Mouse (Mus musculus): ENCODE results near the gene Ppp2r5d. TPM values are rescaled to one million over a fixed set of nuclear protein-coding genes. Genes with fewer than 3 reads are reported as not detected.
A peak's percentile ranks its signal among the peaks of the same experiment; 100 is the strongest.

Ppp2r5d gene
- total RNA-seq, 4 experiments from 2014 or later = 78.6 to 86.9 (median 81.8) TPM

DNA sequence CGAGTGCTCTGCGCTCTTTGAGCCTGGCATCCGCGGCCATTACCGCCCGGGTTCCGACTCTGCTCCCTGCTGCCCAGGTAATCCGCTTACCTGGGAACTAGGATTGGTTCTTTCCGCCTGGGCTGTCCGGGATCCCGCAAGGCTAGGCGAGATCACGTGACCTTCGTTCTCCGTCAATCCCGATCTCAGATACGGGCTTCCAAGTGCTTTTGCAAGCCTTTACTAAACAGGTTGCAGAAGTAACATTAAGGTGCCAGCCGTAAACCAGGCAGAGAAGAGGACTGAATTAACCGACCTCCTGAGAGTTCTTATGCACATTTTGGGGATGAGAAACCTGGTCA, 58.6 kb downstream of the Ppp2r5d start:
- no peak for DNase-seq (ENCODE audit: low spot score in 2 of 2)

DNA sequence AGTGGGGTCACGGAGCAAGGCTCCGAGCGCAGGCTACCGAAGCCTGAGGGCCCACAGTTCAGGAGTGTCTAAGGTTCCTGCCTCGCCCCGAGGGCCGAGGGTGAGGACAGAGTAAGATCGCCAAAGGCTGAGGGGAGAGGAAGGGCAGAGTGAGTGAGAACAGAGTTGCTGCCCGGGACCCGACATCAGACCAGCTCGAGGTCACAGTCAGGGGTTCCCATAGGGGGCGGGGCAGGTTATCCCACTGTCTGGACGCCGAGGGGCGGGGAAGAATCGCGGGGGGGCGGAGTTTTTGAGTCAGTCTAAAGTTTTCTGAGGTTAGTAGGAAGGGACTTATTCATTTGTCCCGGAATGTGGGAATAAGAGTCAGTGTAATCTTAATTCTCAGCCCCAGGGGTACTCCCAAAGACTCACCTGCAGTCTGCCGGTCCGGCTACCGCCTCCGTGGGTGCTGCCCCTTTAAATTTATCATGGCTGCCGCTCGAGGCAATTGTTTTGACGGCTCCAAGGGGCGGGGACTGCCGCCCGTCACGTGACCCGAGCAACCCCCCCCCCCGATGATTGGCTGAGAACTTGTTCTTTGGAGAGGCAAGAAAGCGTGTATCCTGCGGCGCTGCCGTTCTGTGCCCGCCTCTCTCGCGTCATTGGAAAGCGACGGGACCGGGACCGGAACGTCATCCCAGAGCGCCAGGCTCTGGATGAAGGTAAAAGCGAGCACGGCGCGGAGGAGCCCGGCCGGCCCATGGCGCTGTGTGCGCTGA, 59.2 kb downstream of the Ppp2r5d start, which contains the start of the genes Klc4 and Mrpl2:
Gene Klc4, minus strand, starts transcription at position 462 of the 761 bp plus-strand sequence.
Gene Mrpl2, plus strand, starts transcription at position 669 of the 761 bp plus-strand sequence.
- DNase-seq (ENCODE audit: low spot score in 2 of 2) = peak; percentile 98 to 99

DNA sequence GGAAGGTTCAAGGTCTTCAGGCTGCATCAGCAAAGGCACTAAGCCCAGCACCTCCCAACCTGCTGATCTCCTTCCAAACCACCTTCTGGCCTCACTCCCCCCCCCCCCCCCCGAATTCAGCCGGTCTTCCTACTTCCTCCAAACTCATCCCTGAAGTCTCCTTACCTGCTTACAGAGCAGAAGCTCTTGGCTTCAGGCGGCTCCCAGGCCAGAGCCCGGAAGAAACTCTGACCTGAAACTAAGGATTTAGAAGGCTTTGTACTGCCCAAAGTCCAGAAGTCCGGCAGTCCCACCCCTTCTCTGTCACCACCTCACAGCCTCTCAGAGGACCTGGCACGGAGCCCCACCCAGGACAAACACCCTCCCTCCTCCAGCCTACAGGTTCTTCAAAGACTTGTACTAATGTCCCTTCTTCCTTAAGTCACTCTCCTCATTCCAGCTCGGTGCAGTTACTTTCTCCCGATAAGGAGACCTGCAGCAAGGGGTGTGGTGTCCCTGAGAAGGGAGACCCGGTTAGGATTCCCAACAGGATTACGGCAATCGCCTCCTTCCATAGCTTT, 59.9 kb downstream of the Ppp2r5d start:
- DNase-seq (ENCODE audit: low spot score in 2 of 2) = no peak

DNA sequence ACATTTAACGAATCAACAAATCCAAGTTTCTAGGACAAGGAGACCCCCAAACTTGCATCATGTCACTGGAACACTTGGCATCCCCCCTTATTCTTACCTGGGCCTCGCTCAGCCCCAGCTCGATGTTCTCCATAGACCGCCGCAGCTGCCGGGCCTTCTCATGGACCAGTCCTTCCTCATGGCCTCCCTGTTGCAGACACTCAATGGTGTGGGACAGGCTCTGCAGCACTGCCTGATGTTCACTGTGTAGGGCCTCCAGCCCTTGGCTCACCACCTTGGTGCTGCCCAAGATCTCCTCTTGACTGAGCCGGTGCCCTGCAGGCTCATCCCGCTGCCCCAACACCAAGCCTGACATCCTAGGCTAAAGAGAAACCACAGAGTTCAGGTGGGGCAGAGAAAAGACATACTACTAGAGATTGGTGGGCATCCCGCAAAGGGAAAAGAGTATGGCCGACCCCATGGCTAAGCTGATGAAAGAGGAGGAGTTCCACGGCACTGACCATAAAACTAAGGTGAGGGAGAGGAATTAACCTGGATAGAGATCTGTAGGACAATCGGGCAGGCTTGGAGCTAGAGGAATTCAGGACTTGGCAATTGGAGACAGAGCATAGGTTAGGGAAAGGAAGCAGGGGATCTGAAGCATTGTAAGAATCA, 60.6 kb downstream of the Ppp2r5d start:
- DNase-seq (ENCODE audit: low spot score in 2 of 2) = no peak

DNA sequence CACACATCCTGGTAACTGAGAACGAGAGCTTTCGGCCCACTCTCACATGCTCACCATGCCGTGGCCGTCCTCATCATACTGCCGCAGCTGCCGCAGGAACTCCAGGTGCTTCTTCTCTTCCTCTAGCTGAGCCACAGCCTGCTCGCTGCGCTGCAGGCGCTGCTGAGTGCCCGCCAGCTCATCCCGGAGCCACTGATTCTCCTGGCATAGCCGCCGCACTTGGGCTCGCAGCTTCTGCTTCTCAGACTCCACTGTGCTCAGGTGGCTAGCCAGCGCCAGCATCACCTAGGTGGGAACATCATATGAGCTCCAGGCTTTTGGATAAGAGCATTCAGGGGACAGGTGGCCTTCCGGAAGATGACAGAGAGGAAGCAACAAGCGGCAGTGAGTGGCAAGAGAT, 62.9 kb downstream of the Ppp2r5d start:
- no peak for DNase-seq (ENCODE audit: low spot score in 2 of 2)

DNA sequence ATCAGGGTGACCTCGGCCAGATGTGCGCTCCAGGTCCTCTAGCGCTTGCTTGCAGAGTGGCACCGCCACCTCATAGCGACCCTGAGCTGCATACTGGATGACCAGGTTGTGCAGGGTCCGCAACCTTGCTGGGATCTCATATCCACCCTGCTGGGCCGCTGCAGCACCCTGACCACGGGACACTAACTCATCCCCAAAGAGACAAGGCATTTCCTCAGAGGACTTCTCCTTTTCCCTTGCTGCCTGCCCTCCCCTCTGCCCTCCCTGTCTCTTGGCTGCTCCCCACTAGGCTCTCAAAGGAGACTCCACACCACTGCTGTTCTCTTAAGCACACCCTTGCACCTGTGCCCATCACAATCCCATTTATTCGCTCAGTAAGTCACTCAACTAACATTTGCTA, 65.0 kb downstream of the Ppp2r5d start:
- DNase-seq (ENCODE audit: low spot score in 2 of 2) = no peak

DNA sequence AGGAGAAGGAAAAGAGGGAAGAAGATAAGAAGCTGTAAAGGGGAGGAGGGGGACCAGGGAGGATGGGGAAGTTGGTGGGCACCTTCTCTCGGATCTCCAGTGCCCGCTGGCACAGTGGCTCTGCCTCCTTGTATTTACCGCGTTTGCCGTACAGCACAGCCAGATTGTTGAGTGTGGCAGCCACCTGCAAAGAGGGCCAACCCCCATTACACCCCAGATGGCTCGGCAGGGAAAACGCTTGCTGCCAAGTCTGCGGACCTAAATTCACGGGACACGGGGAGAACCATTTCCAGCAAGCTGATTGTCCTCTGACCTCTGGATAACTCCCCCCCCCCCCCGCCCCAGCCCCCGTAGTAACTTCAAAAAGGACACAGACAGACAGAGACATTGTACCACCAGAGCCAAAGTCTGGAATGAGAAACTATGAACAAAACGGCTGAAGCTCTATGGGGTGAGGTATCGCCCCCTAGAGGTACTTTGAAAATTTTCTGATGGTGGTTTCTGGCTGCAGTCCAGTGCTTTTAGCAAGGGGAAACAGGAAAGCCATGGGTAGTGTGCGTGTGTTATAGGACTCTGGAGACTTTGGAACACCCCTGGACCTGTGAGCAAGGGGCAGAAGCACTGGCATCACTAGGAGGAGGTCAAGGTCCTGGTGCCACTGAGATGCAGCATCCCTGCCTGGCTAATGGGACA, 67.9 kb downstream of the Ppp2r5d start:
- peak; percentile 66 to 75 for DNase-seq (ENCODE audit: low spot score in 2 of 2)

Other genes starting within 250 kb of the Ppp2r5d start
- 100 to 1,000 TPM; 101 to 124 (median 111) TPM for gene Ttbk1, start 217.4 kb downstream of the Ppp2r5d start, total RNA-seq (2022)
- 1 to 10 TPM; 4.1 to 7.5 (median 6.0) TPM for gene Dnph1, start 208.4 kb downstream of the Ppp2r5d start, total RNA-seq (2022)
- 10 to 100 TPM; 57.2 to 81.6 (median 63.8) TPM for gene Cul9, start 158.7 kb downstream of the Ppp2r5d start, total RNA-seq (2022)
- gene Srf, start 148.9 kb downstream of the Ppp2r5d start, total RNA-seq (2022) = 10 to 100 TPM; 66.2 to 84.0 (median 73.5) TPM
- gene Ptk7, start 75.6 kb downstream of the Ppp2r5d start, total RNA-seq (2022) = 1 to 10 TPM; 8.2 to 9.2 (median 8.9) TPM
- gene Klc4, start 59.1 kb downstream of the Ppp2r5d start, total RNA-seq (2022) = 10 to 100 TPM; 18.9 to 21.8 (median 21.1) TPM
- 10 to 100 TPM; 43.7 to 60.5 (median 51.2) TPM for gene Mrpl2, start 58.9 kb downstream of the Ppp2r5d start, total RNA-seq (2022)
- 10 to 100 TPM; 22.6 to 26.4 (median 23.4) TPM for gene Cul7, start 54.8 kb downstream of the Ppp2r5d start, total RNA-seq (2022)
- 10 to 100 TPM; 12.1 to 20.5 (median 17.0) TPM for gene Rrp36, start 30.8 kb downstream of the Ppp2r5d start, total RNA-seq (2022)
- gene Mea1, start 26.3 kb downstream of the Ppp2r5d start, total RNA-seq (2022) = 100 to 1,000 TPM in 1 of 4 experiments, 10 to 100 TPM in 3; 92.7 to 105 (median 96.4) TPM
- gene Klhdc3, start 24.2 kb downstream of the Ppp2r5d start, total RNA-seq (2022) = 100 to 1,000 TPM; 155 to 173 (median 166) TPM
- gene Pex6, start 6.4 kb upstream of the Ppp2r5d start, total RNA-seq (2022) = 10 to 100 TPM; 42.8 to 54.4 (median 51.9) TPM
- 1 to 10 TPM in 2 of 4 experiments, under 1 TPM in 1, not detected in 1; 0.61 to 1.6 (median 1.2) TPM for gene Gnmt, start 24.1 kb upstream of the Ppp2r5d start, total RNA-seq (2022)
- 10 to 100 TPM; 64.6 to 68.9 (median 67.9) TPM for gene Cnpy3, start 47.1 kb upstream of the Ppp2r5d start, total RNA-seq (2022)
- gene Ptcra, start 58.6 kb upstream of the Ppp2r5d start, total RNA-seq (2022) = under 1 TPM in 2 of 4 experiments, not detected in 2; 0.29 to 0.49 TPM
- 1 to 10 TPM; 7.3 to 9.2 (median 8.7) TPM for gene 2310039H08Rik, start 67.5 kb upstream of the Ppp2r5d start, total RNA-seq (2022)
- gene Rpl7l1, start 77.6 kb upstream of the Ppp2r5d start, total RNA-seq (2022) = 10 to 100 TPM; 40.2 to 47.5 (median 45.0) TPM
- 10 to 100 TPM; 51.9 to 67.7 (median 61.2) TPM for gene Bicral, start 153.4 kb upstream of the Ppp2r5d start, total RNA-seq (2022)
- 10 to 100 TPM; 24.8 to 38.5 (median 33.2) TPM for gene Tbcc, start 185.6 kb upstream of the Ppp2r5d start, total RNA-seq (2022)
- gene Prph2, start 205.3 kb upstream of the Ppp2r5d start, total RNA-seq (2022) = not detected

All from layer of hippocampus, adult 8-10 months (tissue).